Mouse (Mus musculus) ES-Bruce4 (cell line): ENCODE data around the gene Tspo. TPM values are rescaled to one million over a fixed set of nuclear protein-coding genes. Genes with fewer than 3 reads are reported as not detected.
A peak's percentile ranks its signal among the peaks of the same experiment; 100 is the strongest.

Source experiments
- H3K27ac ChIP-seq: 2 replicates; pipeline ENCODE4 v1.5.1; 2012; ENCODE audit warnings: low read length, inconsistent platforms; ENCODE audit not compliant: insufficient read depth
- H3K27me3 ChIP-seq: 2 replicates; pipeline ENCODE4 v1.6.1; 2012; ENCODE audit warnings: mild to moderate bottlenecking, low read length, inconsistent platforms; ENCODE audit not compliant: control insufficient read depth, poor library complexity, insufficient read depth, severe bottlenecking
- H3K36me3 ChIP-seq: 2 replicates; pipeline ENCODE4 v1.6.1; 2012; ENCODE audit warnings: inconsistent platforms, mild to moderate bottlenecking, low read length, moderate library complexity; ENCODE audit not compliant: control insufficient read depth, poor library complexity, insufficient read depth, severe bottlenecking
- H3K4me1 ChIP-seq: one replicate; pipeline ENCODE4 v1.8.1; 2011; ENCODE audit warnings: low read length; ENCODE audit not compliant: control insufficient read depth, insufficient read depth
- H3K4me3 ChIP-seq: 2 replicates; pipeline ENCODE4 v1.5.1; 2011; ENCODE audit warnings: low read depth, mild to moderate bottlenecking, low read length
- H3K9ac ChIP-seq: 2 replicates; pipeline ENCODE4 v1.6.1; 2012; ENCODE audit warnings: low read depth, mild to moderate bottlenecking, inconsistent platforms; ENCODE audit not compliant: poor library complexity, severe bottlenecking
- H3K9me3 ChIP-seq: replicated peaks from 2 replicates; pipeline ENCODE4 v1.6.1; 2012; ENCODE audit warnings: mild to moderate bottlenecking, low read length, inconsistent platforms; ENCODE audit not compliant: control insufficient read depth, poor library complexity, insufficient read depth, severe bottlenecking
- CTCF ChIP-seq: IDR thresholded peaks from one replicate; pipeline ENCODE4 v1.8.1; 2011; ENCODE audit warnings: low read depth, low read length
- EP300 ChIP-seq: IDR thresholded peaks from 2 replicates; pipeline ENCODE4 v1.6.1; 2011; ENCODE audit warnings: low read depth, low read length; ENCODE audit not compliant: insufficient read depth
- POLR2A ChIP-seq: IDR thresholded peaks from one replicate; pipeline ENCODE4 v1.8.1; 2011; ENCODE audit warnings: low read length; ENCODE audit not compliant: insufficient read depth
- polyA plus RNA-seq: library from polyadenylated mRNA; stranded (reverse); fragments of >200 nt; gene quantifications from 2 replicates; pipeline ENCODE4 v1.2.4, GENCODE M21; 2011; ENCODE audit warnings: low read depth; ENCODE audit not compliant: missing spikeins, insufficient read depth, insufficient read length

The Tspo gene
- polyA plus RNA-seq, 1 experiment: 25.9 TPM

DNA sequence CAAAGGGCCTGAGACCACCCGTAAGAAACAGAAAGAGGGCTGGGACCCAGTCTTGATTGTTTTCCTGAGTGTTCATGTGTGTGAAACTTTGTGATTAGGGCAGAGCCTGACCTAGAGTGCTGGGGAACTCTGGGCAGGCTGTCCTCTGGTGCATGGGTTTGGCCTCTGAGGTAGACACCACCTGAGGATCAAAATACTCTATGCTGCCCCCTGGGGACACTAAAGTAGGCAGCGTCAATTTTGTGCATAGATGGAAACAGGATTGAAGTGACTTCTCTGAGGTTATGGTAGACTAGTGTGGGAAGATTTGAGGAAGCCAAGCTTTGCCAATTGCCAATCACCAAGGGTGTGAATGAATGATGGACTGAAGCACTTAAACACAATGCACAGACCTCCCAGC, 7.2 kb downstream of the Tspo start:
- Histone ChIP-seq H3K27ac (no peak overlapping the region), H3K27me3 (no peaks in the 10 kb centered on the region), H3K9me3 (no peaks in the 10 kb centered on the region), H3K36me3 (no peaks in the 10 kb centered on the region; the same call in 1 of the 2 replicates), H3K4me3 (no peak overlapping the region), H3K4me1 (no peaks in the 10 kb centered on the region), H3K9ac (no peak overlapping the region)
- TF ChIP-seq EP300: no peak
- TF ChIP-seq CTCF: peak; percentile 33

DNA sequence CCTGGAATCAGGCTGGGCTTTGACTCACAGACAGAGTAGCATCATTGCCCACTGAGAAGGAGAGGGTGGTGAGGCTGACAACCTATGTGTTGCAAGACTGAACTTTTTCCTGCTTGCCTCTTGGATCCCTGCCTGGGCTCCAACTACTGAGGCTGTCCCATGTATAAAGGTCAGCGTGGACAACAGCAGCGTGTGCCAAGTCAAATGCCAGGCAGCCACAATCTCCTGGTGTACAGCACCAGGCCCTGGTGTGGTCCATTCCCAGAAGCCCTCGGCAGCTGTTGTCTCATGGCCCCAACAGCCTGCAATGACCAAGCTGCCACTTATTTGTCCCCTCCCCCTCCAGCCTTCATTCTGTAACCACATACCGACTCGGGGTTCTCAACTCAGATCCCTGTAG, 8.2 kb downstream of the Tspo start:
- no peaks in the 10 kb centered on the region for H3K27me3 ChIP-seq
- no peak overlapping the region for H3K27ac ChIP-seq
- H3K4me1 ChIP-seq: no peaks in the 10 kb centered on the region
- no peak overlapping the region for H3K9ac ChIP-seq
- no peaks in the 10 kb centered on the region for H3K9me3 ChIP-seq
- H3K4me3 ChIP-seq: no peak overlapping the region
- no peaks in the 10 kb centered on the region; the same call in 1 of the 2 replicates for H3K36me3 ChIP-seq
- no peak for TF ChIP-seq CTCF
- TF ChIP-seq EP300: no peak
- no peak for TF ChIP-seq POLR2A

DNA sequence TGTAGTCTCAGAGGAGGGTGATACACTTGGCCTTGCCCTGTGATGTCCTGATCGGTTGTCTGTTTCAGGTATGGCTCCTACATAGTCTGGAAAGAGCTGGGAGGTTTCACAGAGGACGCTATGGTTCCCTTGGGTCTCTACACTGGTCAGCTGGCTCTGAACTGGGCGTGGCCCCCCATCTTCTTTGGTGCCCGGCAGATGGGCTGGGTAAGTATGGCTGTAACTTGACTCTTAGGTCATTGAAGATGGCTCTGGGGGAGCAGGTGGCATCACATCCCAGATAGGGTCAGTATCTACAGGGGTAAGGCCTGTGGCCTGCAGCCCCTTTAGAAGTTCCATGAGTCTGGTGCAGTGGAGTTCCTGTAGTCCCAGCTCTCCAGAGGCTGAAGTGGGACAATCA, 8.7 kb downstream of the Tspo start:
- Histone ChIP-seq H3K9ac (no peak overlapping the region), H3K9me3 (no peaks in the 10 kb centered on the region), H3K4me1 (no peaks in the 10 kb centered on the region), H3K4me3 (no peak overlapping the region), H3K27ac (no peak overlapping the region), H3K27me3 (no peaks in the 10 kb centered on the region), H3K36me3 (no peaks in the 10 kb centered on the region; the same call in 1 of the 2 replicates)
- TF ChIP-seq CTCF (no peak), EP300 (no peak), POLR2A (no peak)

DNA sequence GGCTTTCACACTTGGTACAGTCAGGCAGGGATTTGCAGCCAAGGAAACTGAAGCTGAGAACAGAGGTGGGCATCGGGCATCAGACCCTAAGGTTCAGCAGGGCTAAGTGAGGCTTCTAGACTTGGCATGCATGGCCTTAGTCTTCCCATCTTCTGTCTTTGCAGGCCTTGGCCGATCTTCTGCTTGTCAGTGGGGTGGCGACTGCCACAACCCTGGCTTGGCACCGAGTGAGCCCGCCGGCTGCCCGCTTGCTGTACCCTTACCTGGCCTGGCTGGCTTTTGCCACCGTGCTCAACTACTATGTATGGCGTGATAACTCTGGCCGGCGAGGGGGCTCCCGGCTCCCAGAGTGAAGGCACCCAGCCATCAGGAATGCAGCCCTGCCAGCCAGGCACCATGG, 10.2 kb downstream of the Tspo start:
- H3K4me3 ChIP-seq: no peak overlapping the region
- no peaks in the 10 kb centered on the region for H3K27me3 ChIP-seq
- no peak for TF ChIP-seq EP300
- no peak for TF ChIP-seq POLR2A
- TF ChIP-seq CTCF: no peak
- H3K4me1 ChIP-seq: no peaks in the 10 kb centered on the region
- no peak overlapping the region for H3K9ac ChIP-seq
- peaks cover 4% of the 10 kb centered on the region for H3K36me3 ChIP-seq
- H3K9me3 ChIP-seq: no peaks in the 10 kb centered on the region
- no peak overlapping the region for H3K27ac ChIP-seq

DNA sequence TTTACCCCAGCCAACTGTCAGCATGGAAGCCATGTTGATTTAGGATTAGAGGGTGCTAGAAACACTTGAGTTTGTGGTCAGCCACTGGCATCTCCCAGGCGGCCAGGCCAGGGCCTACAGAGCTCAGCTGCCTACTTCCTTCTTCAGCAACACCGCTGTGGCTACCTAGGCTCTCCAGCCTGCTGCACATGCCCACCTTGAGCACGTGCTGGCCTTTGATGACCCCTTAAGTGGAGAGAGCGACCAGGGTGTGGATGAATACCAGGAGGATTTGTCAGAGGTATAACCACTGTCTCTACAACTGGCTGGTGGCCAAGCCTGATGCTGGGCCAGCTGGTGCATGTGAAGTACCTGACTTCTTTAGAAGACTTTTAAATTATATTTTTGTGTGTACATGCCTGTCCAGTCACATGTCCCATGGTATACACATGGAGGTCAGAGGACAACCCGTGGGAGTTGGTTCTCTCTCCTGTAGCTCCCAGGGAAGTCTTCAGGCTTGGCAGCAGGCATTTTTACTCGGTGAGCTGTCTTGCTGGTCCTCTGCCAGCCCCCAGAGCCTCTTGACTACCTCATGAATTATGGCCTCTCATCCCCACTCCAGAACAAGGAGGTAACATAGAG, 11.4 kb downstream of the Tspo start:
- no peak overlapping the region for H3K9ac ChIP-seq
- no peaks in the 10 kb centered on the region for H3K9me3 ChIP-seq
- H3K36me3 ChIP-seq: peaks cover 4% of the 10 kb centered on the region
- TF ChIP-seq EP300 (no peak), POLR2A (no peak)
- no peaks in the 10 kb centered on the region for H3K4me1 ChIP-seq
- H3K27ac ChIP-seq: no peak overlapping the region
- no peaks in the 10 kb centered on the region for H3K27me3 ChIP-seq
- H3K4me3 ChIP-seq: no peak overlapping the region

DNA sequence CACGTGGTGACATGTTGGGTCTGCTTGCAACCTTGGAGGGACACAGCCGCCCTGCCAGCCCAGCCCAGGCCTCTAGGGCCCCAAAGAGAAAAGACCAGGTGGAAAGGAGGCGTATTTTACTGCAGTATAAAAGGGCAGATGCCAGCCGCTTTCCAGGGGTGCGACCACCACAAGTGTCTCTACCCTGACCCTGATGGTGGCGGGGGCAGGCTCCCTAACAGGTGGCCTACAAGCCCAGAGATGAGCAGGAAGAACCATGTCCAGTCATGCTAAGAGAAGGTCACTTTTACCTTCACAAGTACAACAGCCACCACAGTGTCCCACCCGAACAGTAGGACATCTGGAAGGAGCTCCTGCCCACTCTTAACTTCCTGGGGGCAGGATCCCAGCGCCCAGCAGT, 12.2 kb downstream of the Tspo start:
- H3K9me3 ChIP-seq: no peaks in the 10 kb centered on the region

More for the DNA sequence above, 12.2 kb downstream of the Tspo start:
- Histone ChIP-seq H3K4me3 (no peak overlapping the region), H3K27ac (no peak overlapping the region), H3K36me3 (peaks cover 5% of the 10 kb centered on the region), H3K4me1 (no peaks in the 10 kb centered on the region), H3K9ac (no peak overlapping the region), H3K27me3 (no peaks in the 10 kb centered on the region)
- TF ChIP-seq POLR2A: no peak
- TF ChIP-seq EP300: no peak
- TF ChIP-seq CTCF: no peak
